Mouse (Mus musculus): Measurements from ENCODE around the gene Prr13.

DNA sequence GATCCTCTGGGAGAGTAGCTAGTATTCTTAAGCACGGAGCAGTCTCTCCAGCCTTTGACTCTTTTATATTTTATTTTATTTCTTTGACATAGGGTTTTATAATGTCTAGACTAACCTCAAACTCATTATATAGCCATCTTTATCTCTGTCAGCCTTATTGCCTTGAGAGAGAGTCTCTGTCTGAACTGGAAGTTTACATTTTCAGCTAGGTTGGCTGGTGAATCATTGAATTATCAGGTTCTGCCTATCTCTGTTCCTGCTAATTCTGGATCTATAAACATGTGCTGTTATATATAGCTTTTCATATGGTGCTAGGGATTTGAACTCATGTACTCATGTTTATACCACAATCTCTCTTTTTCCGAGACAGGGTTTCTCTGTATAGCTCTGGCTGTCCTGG lies 41.3 kb upstream of the Prr13 start:
- no peak for TF ChIP-seq CTCF (IDR thresholded peaks at IDR 0.05; ENCODE audit: borderline replicate concordance, control insufficient read depth, extremely low read depth, insufficient read depth, low read length, poor library complexity)
- TF ChIP-seq POLR2A (IDR thresholded peaks at IDR 0.05; ENCODE audit: control insufficient read depth, extremely low read depth, insufficient read depth, low read length, poor library complexity), result no peak

Data from thymus, adult 2 months (tissue).